Mouse (Mus musculus) layer of hippocampus, postnatal 36 days (tissue): ENCODE measurements around the gene D930020B18Rik. TPM values are rescaled to one million over a fixed set of nuclear protein-coding genes. Genes with fewer than 3 reads are reported as not detected.

ENCODE experiments used
- DNase-seq, 2 experiments: peaks; one replicate each; pipeline ENCODE4 v3.0.0; 2022
- microRNA-seq, 2 experiments: library from miRNA; unstranded; fragments of <30 nt; microRNA quantifications; one replicate each; pipeline ENCODE4 v1.2.0; 2021
- total RNA-seq, 2 experiments: library from RNA; stranded (reverse); gene quantifications; 2 replicates each; pipeline ENCODE4 v1.2.3; 2021

D930020B18Rik gene
- total RNA-seq, 2 experiments from 2014 or later: 0.32 to 0.48 TPM

DNA sequence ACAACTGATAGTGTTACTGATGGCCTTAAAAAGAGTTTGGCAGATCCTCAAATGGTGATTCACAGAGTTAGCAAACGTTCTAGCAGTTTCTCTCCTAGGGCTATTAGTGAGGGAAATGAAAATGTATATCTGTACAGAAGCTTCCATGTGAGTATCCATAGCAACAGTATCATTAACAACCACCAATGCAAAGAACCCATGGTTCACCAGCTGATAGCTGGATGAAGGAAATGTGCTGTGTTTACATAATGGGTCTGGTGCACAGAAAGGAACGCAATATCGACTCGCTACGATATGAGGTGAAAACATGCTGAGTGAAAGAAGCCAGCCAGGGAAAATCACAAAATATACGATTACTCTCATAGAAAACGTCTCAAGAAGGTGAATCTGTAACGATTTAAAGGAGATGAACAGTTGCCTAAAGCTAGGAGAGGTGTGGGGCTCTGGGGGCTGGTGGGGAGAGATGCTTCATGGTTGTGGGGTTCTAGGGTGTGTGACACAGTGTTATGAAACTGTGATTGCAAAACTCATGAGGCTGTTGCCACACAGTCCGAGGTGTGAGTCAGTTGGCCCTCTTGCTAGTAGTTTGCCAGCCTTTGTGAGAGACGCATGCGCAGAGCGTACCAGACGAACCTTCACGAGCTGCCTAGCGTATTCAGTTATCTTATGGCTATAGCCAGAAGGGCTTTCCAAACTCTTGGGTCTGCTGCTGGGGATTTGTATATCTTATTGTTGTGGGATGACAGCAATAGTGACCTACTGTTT, 64.2 kb downstream of the D930020B18Rik start:
- DNase-seq: no peak

GRCm38 (mm10) chr10:121716862-121717261, 75.5 kb downstream of the D930020B18Rik start:
- no peak for DNase-seq

- DNase-seq: no peak
Observed at GRCm38 (mm10) chr10:121718896-121719585, 77.7 kb downstream of the D930020B18Rik start.

DNA sequence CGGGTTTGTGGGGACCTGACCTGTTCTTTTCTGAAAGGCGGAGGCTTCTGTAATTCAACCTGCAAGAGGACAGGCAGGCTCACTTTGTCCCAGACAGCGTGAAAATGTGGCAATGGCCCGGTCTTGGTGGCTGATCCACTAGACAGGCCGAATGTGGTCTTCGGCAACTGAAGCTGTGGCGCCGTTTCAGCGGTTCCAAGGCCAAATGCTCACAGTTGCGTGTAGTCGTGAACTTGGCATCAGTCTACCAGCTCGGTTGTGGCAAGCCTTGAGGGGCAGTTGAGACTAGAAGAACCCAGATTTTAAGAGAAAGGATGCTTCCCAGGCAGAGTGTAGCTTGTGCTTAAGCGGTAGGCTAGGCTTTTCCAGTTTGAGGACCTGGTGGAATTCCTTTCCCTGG, 79.3 kb downstream of the D930020B18Rik start:
- DNase-seq: no peak

- DNase-seq: no peak
Observed at GRCm38 (mm10) chr10:121726505-121726904, 85.1 kb downstream of the D930020B18Rik start.

GRCm38 (mm10) chr10:121727151-121727550, 85.8 kb downstream of the D930020B18Rik start:
- DNase-seq: no peak

DNA sequence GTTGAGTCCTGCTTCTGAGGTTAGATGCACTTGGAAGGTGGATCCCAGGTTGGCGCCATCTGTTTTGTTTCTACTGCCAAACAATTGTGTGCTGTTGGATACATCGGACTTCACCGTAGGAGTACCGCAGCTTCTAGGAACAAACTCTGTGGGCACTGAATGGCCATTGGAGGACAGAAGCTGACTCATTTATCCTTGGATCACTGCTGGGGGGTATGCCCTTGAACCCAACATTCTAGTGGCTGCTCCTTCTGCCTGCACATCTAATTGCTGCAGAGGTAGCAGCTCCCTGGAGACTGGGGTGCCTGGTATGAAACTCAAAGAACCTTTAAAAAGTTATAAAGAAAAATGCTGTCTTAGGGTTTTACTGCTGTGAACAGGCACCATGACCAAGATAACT, 86.8 kb downstream of the D930020B18Rik start:
- no peak for DNase-seq

- DNase-seq: no peak
Observed at GRCm38 (mm10) chr10:121731048-121731725, 89.8 kb downstream of the D930020B18Rik start.

- no peak for DNase-seq
Observed at GRCm38 (mm10) chr10:121732542-121732941, 91.2 kb downstream of the D930020B18Rik start.

GRCm38 (mm10) chr10:121737256-121737655, 95.9 kb downstream of the D930020B18Rik start:
- DNase-seq: no peak

GRCm38 (mm10) chr10:121739548-121740505, 98.4 kb downstream of the D930020B18Rik start, which contains the start of gene BC048403:
Gene BC048403 (plus strand): TSS chr10:121739937.
- peak; percentile 85 to 87 for DNase-seq

DNA sequence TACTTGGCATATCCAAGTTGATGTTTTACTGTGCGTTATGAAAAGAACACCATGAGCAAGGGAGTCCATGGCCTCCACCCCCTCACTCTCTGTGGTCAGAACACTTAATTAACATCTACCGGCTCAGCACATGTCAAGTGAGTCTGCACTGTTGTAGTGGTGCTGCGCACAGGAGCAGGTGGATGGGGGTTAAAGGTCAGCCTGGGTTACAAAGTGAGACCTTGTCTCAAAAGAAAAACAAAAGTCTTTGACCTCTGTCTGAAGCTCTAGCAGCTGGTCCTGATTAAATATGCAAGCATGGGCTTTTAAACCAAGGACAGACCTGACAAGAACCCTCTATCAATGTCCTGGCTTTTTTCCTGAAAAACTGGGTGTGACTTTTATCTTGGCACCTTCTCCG, 100.9 kb downstream of the D930020B18Rik start:
- DNase-seq: no peak

Small RNA genes lying within 50 kb of the gene (microRNA-seq; reads per million reads assigned to microRNA genes)
- gene Gm24330: 0 reads per million in 2 experiments

Other genes starting within 250 kb of the D930020B18Rik start
- 1 to 10 TPM; 8.2 to 8.9 TPM for gene Rassf3, start 165.2 kb upstream of the D930020B18Rik start, total RNA-seq
- gene Tbk1, start 54.8 kb upstream of the D930020B18Rik start, total RNA-seq: 10 to 100 TPM; 51.9 to 53.7 TPM
- gene Xpot, start 15.3 kb upstream of the D930020B18Rik start, total RNA-seq: 10 to 100 TPM; 65.7 to 73.6 TPM
- 1 to 10 TPM; 8.6 to 8.8 TPM for gene BC048403, start 98.3 kb downstream of the D930020B18Rik start, total RNA-seq